ENCODE assay signal across 13 mouse cellular contexts in the genomic region with DNA sequence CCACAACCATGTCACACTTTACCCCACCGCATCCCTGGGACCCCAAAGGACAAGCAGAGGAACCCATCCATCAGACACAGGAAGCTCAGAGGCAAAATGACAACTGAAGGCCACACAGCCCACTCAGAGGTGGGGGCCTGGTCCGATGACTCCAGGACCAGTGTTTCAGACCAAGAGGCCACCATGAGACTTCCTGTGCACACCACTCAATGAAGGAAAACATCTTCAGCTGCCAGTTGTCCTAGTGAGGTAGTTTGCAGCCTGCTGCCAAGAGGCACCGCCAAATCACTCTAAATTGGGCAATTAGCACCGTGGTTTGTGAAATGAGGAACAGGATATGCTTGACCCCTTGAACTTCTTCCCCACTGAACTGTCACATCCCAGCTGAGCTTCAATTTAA. TPM values are rescaled to one million over a fixed set of nuclear protein-coding genes. Genes with fewer than 3 reads are reported as not detected.
DNase-seq lines count a peak whose midpoint lies in the region; ATAC-seq and TF ChIP-seq lines count a peak whose summit lies in the region.
"Had no signal": no experiment of that assay in that cellular context is flagged by ENCODE, and none has a peak within 500 bp of the region (broad histone marks: within the 10 kb centered on the region; RNA-seq: fewer than 3 reads in every experiment).

No protein-coding gene starts in this region.

- no peaks in the 10 kb centered on the region for H3K27me3 ChIP-seq in intestine, postnatal 0 days (replicated peaks; ENCODE audit: control insufficient read depth, insufficient read depth, low read length)
- no peaks in the 10 kb centered on the region for H3K27me3 ChIP-seq in intestine, embryonic 16.5 days (replicated peaks; ENCODE audit: control insufficient read depth, insufficient read depth, low read length)
- no peaks in the 10 kb centered on the region for H3K27me3 ChIP-seq in kidney, postnatal 0 days (ENCODE audit: insufficient read depth, low read length)
- H3K27me3 ChIP-seq: limb, embryonic 15.5 days had no signal

- H3K36me3 ChIP-seq in intestine, postnatal 0 days (ENCODE audit: control insufficient read depth, insufficient read depth): no peaks in the 10 kb centered on the region
- no peaks in the 10 kb centered on the region for H3K36me3 ChIP-seq in intestine, embryonic 16.5 days (ENCODE audit: control insufficient read depth, insufficient read depth, low read length)
- H3K36me3 ChIP-seq in kidney, postnatal 0 days (ENCODE audit: insufficient read depth, low read length): no peaks in the 10 kb centered on the region
- H3K36me3 ChIP-seq: embryonic facial prominence, embryonic 12.5 days; limb, embryonic 15.5 days had no signal

- H3K4me2 ChIP-seq in intestine, postnatal 0 days (replicated peaks; ENCODE audit: low read depth): no peak overlapping the region
- H3K4me2 ChIP-seq in intestine, embryonic 16.5 days (ENCODE audit: low read depth, low read length): no peak overlapping the region
- H3K4me2 ChIP-seq in kidney, postnatal 0 days (ENCODE audit: low read length): no peak overlapping the region
- H3K4me2 ChIP-seq: embryonic facial prominence, embryonic 12.5 days; limb, embryonic 15.5 days had no signal

- H3K9ac ChIP-seq in intestine, postnatal 0 days (ENCODE audit: low read depth, low read length): no peak overlapping the region
- no peak overlapping the region for H3K9ac ChIP-seq in intestine, embryonic 16.5 days (ENCODE audit: low read depth, low read length)
- H3K9ac ChIP-seq in kidney, postnatal 0 days (ENCODE audit: low read depth, low read length): no peak overlapping the region
- H3K9ac ChIP-seq: embryonic facial prominence, embryonic 12.5 days; limb, embryonic 15.5 days had no signal

- H3K4me3 ChIP-seq in intestine, postnatal 0 days (ENCODE audit: low read depth, low read length): no peak overlapping the region
- no peak overlapping the region for H3K4me3 ChIP-seq in intestine, embryonic 16.5 days (ENCODE audit: low read length)
- no peak overlapping the region for H3K4me3 ChIP-seq in kidney, postnatal 0 days (replicated peaks; ENCODE audit: low read depth, low read length)
- H3K4me3 ChIP-seq: embryonic facial prominence, embryonic 12.5 days; limb, embryonic 15.5 days; myocyte had no signal

- no peaks in the 10 kb centered on the region for H3K9me3 ChIP-seq in intestine, postnatal 0 days (ENCODE audit: control insufficient read depth)
- no peaks in the 10 kb centered on the region for H3K9me3 ChIP-seq in intestine, embryonic 16.5 days (ENCODE audit: control insufficient read depth, low read length)
- H3K9me3 ChIP-seq in kidney, postnatal 0 days (replicated peaks; ENCODE audit: low read length): no peaks in the 10 kb centered on the region
- H3K9me3 ChIP-seq: embryonic facial prominence, embryonic 12.5 days; limb, embryonic 15.5 days had no signal

- H3K4me1 ChIP-seq in intestine, postnatal 0 days (replicated peaks; ENCODE audit: control insufficient read depth, insufficient read depth, low read length): 0 out of 2 replicates have a peak, but pooled peaks cover 7% of the 10 kb centered on the region
- peaks cover 12% of the 10 kb centered on the region for H3K4me1 ChIP-seq in intestine, embryonic 16.5 days (ENCODE audit: control insufficient read depth, insufficient read depth, low read length)
- H3K4me1 ChIP-seq in kidney, postnatal 0 days (replicated peaks; ENCODE audit: insufficient read depth, low read length): no peaks in the 10 kb centered on the region

- TF ChIP-seq CTCF in intestine, postnatal 0 days (IDR thresholded peaks at IDR 0.05; ENCODE audit: low read depth): no peak
- TF ChIP-seq CTCF in kidney, postnatal 0 days (IDR thresholded peaks at IDR 0.05; ENCODE audit: low read depth): no peak

- peak; percentile 66 for DNase-seq in adipocyte (ENCODE audit: low spot score)
- peak; percentile 41 for DNase-seq in kidney, postnatal 0 days (ENCODE audit: low spot score)
- peak; percentile 51 to 52 for DNase-seq in lung, postnatal 4 days
- no peak for DNase-seq in right cerebral cortex, postnatal 36 days (ENCODE audit: low spot score in 2 of 2)
- DNase-seq in cerebellum, postnatal 25 days: no peak
- no peak for DNase-seq in cerebellum, postnatal 36 days
- DNase-seq: right cerebral cortex, postnatal 14 days had no signal

- WGBS in intestine, postnatal 0 days: 68% methylated on average over 4 of the region's 4 CpGs
- WGBS in intestine, embryonic 16.5 days: 54% methylated on average over 4 of the region's 4 CpGs
- WGBS in kidney, postnatal 0 days: 31% methylated on average over 4 of the region's 4 CpGs

- H3K27ac ChIP-seq in intestine, postnatal 0 days (ENCODE audit: low read depth, low read length): peak overlapping the region; percentile 41; the same call in 1 of the 2 replicates
- no peak overlapping the region for H3K27ac ChIP-seq in intestine, embryonic 16.5 days (ENCODE audit: low read length)
- peak overlapping the region; percentile 31; the same call in 1 of the 2 replicates for H3K27ac ChIP-seq in kidney, postnatal 0 days
- H3K27ac ChIP-seq: embryonic facial prominence, embryonic 12.5 days; limb, embryonic 15.5 days had no signal

- no peak for ATAC-seq in intestine, postnatal 0 days
- no peak for ATAC-seq in intestine, embryonic 16.5 days
- no peak for ATAC-seq in kidney, postnatal 0 days (replicated peaks; ENCODE audit: low FRiP score, low read depth)
- ATAC-seq: inflammation-experienced regulatory T-cells, adult 6 months had no signal

RNA-seq across cellular contexts. Expression of gene Chst15, which starts 41.7 kb away (rescaled TPM):
- 7.9 and 8.7 TPM in 2 replicates for polyA plus RNA-seq in intestine, postnatal 0 days (2015; fragmentation: Nextera tagmentation; extraction: Ambion mirVana)
- polyA plus RNA-seq in intestine, embryonic 16.5 days (2015; fragmentation: Nextera tagmentation; extraction: Ambion mirVana): 20.6 and 21.1 TPM in 2 replicates
- 8.6 and 10.8 TPM in 2 replicates for polyA plus RNA-seq in kidney, postnatal 0 days (2015; fragmentation: Nextera tagmentation; extraction: Ambion mirVana)

Comparison
In these comparisons a context has a peak if more than half of its experiments do, and no peak if none do; other contexts are left out.
1. DNase-seq: peak in adipocyte (single experiment), kidney, postnatal 0 days (single experiment) and lung, postnatal 4 days (2 of 2); none in right cerebral cortex, postnatal 36 days (0 of 2), cerebellum, postnatal 25 days (0 of 2) and cerebellum, postnatal 36 days (0 of 2).